Mouse (Mus musculus) frontal cortex, postnatal 14 days (tissue): Measurements from ENCODE around the gene Cyp2b23.
"Not testable (repeated sequence)": the region's sequence is repeated elsewhere in the genome, so short reads cannot be mapped to it uniquely, and the experiment has no call there.

Experiments
- DNase-seq, 2 experiments: peaks; one replicate each; pipeline ENCODE4 v3.0.0; 2022; ENCODE audit warnings: low spot score in 2 of 2

Cyp2b23 gene

GRCm38 (mm10) chr7:26686337-26686736 is at the start of gene Cyp2b23:
TSS of gene Cyp2b23 (minus strand) at chr7:26686437.
- DNase-seq, result no peak

DNA sequence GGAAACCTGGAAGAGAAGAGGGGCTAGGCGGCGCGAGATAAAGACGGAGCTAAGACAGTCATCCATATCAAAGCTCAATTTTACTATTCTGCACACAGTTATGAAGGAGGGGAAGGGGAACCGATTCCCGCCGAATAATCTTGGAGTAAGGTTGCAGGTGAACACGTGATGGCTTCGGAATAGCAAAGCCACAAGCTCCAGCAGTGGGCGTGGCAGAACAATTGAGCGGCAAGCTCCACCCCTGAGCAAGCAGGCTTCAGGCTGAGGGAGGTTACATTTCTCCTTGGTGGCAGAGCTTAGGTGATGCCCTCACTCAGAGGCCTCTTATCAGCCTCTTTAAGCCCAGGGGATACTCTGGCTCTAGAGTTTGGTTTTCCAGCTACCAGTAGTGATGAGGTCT is 24.8 kb upstream of the Cyp2b23 start:
- no peak for DNase-seq

DNA sequence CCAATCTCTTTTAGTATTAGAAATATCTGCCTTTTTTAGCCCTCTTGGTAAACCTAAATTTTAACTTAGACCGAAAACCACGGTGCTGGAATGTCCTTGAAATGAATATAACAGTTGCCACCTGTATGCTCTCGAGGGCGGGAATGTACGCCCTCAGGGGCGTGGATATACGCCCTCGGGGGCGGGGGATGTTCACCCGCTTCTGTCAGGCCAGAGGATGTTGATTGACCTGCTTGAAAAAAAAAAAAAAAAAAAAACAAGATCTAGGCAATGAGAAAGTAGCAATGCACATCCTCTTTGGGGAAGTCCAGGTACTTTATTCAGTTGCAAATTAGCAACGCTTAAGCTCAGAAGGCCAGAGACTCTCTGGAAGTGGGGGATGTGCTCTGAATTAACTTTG is 20.8 kb upstream of the Cyp2b23 start:
- DNase-seq, result no peak

GRCm38 (mm10) chr7:26706191-26706590 is 20.0 kb upstream of the Cyp2b23 start:
- DNase-seq, result not testable (repeated sequence)

GRCm38 (mm10) chr7:26700151-26700550 is 13.9 kb upstream of the Cyp2b23 start:
- no peak for DNase-seq

GRCm38 (mm10) chr7:26685713-26686112 is 524 bp downstream of the Cyp2b23 start:
- DNase-seq, result no peak

GRCm38 (mm10) chr7:26667466-26667865 is 18.8 kb downstream of the Cyp2b23 start:
- not testable (repeated sequence) for DNase-seq

DNA sequence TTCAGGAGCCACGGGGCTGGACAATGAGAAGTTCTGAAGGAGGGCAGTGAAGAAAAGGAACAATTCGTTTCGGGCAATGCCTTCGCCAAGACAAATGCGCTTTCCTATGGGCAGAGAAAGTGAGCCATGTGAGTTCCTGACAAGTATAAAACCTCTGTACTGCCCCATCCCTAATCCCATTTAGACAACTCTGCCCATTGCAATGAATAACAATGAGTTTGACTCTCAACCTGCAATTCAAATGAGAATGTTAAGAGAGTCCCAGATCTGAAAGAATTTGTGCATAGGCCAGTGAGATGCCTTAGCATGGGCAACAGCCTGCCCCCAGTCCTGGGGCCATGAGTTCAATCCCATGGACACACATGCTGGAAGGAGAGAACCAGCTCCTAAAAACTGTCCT is 20.2 kb downstream of the Cyp2b23 start:
- DNase-seq, result no peak

DNA sequence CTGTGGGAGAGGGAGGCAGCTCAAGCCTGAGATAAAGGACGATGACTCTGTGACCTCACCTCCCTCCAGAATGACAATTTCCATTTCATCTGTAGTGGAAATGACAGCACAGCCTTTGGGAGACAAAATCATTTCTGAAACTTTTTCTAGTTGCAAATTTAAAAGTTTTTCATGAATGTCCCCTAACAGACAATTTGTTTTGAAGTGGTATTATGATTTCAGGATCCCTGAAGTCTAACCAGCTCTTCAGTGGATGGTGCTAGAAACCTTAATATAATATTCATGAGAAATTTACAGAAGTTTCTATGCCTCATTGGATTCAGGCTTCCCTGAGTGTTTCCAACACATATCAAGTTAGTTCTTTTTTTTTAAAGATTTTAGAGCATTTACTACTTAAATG is 67.9 kb downstream of the Cyp2b23 start, which contains the start of gene Vmn1r185:
Vmn1r185 (minus strand) TSS at position 101 of the 400 bp plus-strand sequence.
- DNase-seq, result not testable (repeated sequence)
